Mouse (Mus musculus) lung, adult 18-20 months (tissue): ENCODE data around the gene Spsb1.

Experiments
- DNase-seq, 2 experiments: peaks; one replicate each; pipeline ENCODE4 v3.0.0; 2022; ENCODE audit warnings: mixed read lengths in 2 of 2

Spsb1 gene

DNA sequence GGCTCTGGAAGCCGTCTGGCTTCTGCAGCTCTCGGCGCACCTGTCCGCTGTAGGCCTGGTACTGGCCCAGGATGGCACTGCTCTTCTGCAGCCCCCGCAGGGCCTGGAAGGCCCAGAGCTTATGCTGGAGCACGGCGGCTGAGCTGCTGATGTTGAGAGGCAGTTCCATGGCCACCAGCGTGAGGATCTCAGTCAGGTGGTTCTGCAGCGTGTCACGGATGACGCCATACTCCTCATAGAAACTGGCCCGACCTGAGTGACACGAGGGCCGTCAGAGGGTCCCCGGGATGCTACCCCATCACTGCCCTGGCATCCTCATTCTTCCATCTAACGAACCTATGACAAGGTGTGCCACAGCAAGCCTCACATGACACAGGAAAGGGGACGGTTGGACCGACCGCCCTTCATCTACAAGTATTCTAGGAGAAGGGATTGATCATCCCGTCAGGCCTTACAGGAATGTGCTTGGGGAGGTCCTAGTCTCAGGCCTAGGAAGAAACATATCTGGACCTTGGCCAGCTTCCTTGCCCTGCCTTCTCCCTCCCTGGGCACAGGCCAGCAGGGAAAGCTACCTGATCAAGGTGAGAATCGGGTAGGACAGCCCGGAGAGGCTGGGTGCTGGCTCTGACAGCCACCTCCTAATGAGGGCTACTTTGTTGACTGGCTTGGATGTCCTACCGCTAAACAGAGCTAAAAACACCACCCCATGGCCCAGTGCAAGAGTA lies 29.2 kb upstream of the Spsb1 start:
- no peak for DNase-seq

DNA sequence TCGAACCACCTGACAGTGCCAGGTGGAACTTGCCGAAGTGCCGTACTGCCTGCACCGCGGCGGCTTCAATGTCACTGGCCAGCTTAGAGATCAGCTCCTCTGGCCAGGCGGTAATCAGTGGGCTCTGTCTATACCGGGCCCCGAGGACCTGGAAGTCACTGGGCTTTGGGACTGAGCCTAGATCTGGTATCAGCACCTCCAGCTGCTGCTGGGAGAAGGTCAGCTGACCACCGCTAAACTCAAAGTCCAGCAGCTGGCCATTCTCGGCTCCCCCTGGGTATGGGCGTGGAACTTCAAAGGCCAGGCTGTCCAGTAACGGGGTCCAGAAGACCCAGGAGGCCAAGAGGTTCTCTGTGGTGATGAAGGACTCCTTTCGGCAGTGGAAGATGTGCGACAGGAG lies 27.3 kb upstream of the Spsb1 start:
- DNase-seq = no peak

DNA sequence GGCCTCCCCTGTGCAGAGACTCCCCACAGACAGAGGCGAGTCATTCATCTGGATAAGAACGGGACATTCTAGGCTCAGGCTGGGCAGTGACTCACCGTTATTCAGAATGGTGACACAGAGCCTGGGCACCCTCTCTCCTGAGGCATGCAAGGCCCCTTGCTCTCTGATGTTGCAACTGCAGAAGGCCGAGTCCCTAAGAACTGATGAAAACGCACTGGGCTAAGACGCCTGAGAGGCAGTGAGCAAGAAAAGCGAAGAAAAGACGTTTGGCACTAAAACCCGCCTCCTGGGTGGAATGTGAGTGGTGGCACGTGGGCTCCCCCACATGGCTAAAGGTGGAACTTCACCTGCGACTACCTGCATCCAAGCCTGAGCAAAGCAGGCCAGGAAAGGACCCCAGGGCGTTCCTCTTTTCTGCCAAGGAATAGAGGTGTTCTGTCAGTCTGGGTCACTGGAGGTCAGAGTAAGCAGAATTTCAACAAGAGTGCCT lies 25.0 kb upstream of the Spsb1 start:
- DNase-seq = peak; percentile 76 to 79

DNA sequence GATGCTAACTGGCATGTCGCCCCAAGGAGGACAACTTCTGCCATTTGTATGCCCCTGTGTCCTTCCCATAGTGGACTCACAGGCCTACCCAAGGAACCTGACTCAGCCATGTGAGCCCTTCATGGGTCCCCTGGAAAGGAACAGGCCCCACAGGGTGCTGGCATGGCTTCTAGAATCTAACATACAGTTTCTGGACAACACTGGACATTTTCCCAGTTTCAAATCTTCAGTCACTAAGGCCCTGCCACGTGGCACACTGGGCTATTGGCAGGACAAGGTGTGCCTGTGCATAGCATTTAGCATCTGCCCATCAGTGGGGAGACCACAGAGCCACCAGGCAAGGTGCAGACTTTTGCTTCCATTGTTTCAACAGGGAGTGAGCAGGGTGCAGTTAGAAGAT lies 24.0 kb upstream of the Spsb1 start:
- no peak for DNase-seq

DNA sequence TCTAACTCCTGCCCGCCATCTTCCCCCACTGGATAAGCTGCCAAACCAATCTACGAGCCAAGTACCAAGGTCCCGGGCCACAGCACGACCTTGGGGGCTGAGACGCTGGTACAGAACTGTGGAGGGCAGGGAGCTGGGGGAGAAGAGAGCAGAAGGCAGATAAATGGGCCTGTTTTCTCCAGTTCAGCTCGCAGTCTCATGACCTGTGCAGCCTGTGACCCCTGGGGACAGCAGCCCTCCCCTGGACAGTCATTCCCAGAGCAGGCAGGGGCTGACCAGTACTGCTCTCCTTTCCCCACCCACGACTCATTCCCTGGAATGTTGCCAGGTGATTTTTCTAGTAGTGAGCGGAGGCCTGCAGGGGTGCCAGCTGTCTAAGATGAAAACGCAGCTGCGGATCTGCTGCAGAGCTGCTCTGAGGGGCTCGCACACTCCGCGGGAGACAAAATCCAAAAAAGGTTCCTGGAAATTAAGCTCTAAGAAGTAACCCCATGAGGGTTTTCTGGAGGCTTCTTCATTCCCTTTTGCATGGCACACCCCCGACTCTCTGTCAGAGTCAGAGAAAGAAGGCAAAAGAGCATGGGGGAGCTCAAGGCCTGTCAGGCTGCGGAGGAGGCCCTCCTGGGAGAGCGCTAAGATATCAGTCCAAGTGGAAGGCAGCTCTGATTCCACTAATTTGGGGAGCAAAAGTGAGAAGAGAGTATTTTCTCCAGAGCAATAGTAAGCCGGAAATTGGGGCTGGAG lies 23.1 kb upstream of the Spsb1 start:
- DNase-seq = no peak

DNA sequence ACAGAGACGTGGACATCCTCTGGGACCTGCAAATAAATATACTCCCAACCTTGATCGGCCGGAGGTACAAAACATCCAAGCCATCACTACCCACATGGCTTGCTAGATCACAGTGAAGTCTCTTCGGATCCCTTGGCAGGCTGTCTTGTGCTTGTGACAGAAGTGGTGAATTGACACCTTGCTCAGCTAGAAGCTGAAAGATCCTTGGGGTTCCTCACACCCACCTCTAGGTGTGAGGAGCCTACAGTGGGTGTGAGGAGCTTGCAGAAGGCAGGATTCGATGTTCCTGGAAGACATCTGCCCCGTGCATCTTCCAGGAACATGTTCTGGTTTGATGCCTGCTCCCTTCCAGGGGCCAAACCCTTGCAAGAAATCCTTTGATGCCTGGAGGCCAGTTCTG lies 22.3 kb upstream of the Spsb1 start:
- no peak for DNase-seq

DNA sequence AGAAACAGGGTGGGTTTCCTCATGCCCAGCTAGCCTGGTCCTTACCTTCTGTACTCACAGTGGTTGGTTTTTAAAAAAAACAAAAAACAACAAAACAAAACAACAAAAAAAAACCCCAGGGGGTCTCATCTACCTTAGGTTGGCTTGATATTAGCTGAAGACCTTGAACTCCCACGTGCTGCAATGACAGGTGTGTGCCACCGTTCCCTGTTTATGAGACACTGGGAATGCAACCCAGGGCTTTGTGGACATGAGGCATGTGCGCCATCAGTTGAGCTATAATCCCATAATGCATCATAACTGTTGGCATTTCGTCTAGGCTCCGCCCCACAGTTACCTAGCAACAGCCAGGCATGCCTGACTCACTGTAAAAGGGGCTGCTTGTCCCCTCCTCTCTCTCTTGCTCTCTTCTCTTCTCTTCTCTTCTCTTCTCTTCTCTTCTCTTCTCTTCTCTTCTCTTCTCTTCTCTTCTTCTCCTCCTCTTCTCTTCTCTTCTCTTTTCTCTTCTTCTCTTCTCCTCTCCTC lies 20.9 kb upstream of the Spsb1 start:
- no peak for DNase-seq

DNA sequence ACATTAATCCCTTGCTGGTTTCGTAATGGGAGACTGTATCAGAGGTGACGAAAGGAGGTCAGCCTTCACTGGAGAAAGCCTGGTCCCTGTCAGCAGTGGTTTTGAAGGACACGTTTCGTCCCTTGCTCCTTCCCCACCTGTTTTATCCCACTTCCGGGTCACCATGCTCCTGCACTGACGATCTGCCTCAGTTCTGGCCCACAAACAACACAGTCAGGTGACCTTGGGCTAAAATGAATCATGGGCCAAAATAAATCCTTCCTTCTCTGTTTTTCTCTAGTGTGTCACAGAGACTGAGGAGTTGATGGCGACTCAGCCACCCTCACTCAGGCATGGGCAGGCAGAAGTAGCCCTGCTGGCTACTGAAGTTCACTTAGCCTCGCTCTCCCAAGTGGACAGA lies 20.4 kb upstream of the Spsb1 start:
- no peak for DNase-seq

DNA sequence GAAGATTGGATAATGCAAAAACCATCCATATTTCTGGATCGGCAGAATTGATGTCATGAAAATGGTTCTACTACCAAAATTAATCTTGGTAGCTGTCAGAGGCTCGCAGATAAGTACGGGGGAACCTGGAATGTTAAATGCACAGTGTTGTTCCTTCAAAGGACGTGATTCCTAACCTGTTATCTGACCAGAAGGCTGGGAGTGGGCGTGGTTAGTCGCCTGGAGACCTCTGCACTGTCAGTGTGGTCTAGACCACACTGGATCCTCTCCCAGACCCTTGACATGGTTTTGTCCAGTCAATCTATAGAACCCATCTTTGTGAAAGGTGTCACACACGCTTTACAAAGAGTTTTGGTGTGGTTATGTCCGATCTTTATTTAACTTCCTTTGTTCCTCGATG lies 16.6 kb upstream of the Spsb1 start:
- no peak for DNase-seq

DNA sequence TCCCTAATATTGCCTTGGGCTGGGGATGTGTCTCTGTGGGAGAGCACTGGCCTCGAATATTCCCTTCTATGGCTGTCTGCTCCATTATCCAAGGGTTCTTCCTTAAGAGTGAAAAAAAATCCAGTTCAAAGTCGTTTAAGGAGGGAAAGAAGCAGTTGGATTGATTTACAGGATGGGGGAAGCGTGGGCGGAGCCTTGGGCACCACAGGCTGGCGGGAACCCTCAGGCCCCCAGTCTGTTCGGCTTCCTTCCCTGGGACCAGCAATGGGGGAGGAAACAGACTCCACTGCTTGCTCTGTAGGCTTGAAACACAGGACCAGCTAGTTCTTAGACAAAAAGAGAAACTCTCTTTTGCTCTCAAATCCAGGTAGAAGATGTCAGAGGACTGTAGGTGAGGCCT lies 13.7 kb upstream of the Spsb1 start:
- DNase-seq = no peak

DNA sequence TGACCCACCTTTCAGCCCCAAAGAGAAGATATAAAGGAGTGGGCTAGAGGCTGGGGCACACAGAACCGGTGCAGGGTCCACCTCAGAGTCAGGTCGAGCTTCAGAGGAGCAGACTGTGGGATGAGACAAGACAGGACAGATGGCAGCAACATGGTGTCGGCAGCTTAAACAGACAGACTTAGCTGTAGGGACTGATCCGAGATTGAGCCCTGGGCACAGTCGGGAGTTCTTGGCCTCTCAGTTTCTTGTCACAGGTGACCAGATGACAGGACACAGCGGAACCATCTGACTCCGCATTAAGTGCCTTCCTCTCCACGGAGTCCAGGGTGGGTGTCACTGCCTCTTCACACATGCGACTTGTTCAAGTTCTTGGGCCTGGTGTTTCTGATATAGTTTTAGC lies 12.1 kb upstream of the Spsb1 start:
- no peak for DNase-seq

DNA sequence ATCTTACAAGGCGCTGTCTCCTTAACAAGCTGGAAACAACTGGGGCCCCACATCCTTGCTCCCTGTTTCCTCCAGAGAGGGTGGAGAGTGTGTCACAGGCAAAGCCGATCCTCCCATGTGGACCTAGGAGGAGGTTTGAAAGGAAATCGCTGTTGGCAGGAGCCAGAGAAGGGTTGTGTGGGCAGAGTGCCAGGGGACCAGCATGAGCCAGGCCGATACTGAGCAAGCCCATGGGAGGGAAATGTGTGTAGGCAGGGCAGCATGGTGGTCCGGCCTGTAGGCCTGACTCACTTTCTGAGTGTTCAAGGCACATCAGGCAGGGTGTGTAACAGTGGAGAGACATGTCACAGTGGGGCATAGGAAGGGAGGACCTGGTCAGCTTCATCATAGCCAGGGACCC lies 11.4 kb upstream of the Spsb1 start:
- peak; percentile 65 to 73 for DNase-seq

DNA sequence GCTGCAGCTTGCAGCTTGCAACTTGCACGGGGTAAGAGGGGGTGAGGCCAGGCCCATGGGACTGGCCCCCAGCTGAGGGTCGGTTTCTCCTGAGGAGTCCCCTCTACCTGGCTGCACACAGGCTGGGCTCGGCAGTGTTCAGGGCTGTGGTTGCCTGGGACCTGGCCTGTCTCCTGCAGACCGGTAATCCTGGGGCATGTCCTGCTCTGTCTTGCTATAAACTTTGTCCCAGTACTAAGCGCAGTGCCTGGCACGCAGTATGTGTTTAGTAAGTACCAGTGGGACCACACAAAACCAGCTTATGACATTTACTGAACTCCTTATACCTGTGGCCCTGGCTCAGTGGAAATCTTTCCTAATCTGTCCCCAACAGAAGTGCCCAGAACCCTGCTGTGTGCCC lies 10.8 kb upstream of the Spsb1 start:
- DNase-seq = no peak

DNA sequence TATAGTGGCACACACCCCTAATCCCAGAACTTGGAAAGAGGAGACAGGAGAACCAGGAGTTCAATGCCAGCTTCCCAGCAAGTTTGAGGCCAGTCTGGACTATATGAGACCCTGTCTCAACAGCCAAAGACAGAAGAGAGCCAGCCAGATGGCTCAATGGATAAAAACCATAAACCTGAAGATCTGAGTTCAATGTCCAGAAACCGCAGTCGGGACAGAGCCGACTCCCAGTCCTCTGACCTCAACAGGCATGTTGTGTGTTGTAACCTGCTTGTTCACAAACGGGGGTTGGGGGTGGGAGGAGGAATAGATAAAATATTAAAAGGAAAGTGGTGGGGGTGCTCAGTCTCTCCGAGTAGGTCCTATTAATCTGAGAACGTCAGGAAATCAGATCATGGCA lies 10.4 kb upstream of the Spsb1 start:
- DNase-seq = no peak

DNA sequence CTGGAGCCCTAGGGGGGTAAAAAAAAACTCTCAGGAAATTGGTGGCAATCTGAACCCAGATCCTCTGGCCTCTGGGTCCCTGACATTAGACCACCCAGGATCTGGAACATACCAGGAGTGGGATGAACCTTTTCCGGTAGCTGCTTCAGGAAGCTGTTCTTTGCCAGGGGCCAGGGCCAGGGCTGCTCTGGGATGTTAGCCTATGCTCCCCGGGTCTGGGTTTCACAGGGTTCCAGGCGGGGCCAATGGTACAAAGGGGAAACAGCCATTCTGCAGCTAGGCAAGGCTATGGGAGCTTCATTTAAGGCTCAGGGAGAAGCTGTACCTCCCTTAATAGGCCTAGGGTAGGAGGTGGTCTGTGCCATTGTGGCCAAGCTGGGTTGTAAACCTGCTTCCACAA lies 9.9 kb upstream of the Spsb1 start:
- no peak for DNase-seq

DNA sequence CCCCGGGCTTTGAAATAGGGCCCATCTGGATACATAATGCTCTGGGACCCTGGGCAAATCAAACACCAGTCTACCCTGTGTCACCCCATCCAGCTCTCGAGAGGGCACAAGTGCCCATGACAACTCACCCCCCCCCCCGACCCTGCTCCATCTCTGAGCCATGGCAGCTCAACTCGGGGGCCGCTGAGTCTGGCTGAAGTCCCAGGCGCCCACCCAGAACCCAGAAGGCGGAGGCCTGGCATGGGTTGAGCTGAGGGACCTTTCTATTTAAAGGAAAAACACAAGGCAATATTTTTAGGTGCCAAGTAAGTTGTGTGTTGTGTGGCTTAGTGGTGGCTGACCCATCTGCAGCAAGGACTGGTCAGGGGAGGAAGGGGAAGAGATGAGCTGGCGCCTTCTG lies 9.4 kb upstream of the Spsb1 start:
- no peak for DNase-seq

DNA sequence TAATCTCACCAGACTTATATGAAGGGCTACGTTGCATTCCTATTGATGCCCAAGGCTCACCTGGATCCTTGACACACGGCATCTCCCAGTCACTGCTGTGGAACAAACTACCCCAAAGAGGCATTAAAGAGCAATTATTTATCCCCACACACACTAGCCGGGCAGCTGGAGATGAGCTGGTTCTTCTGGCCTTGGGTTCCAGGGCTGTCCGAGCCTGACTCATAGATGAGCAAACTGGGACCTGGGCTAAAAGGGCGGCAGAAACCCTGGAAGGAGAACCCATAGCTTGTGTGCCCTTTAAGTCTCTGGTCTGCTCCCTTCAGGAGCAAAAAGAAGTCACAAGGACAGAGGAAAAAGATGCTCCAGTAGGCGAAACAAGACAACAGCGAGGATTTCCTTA lies 5.5 kb upstream of the Spsb1 start:
- DNase-seq = no peak

DNA sequence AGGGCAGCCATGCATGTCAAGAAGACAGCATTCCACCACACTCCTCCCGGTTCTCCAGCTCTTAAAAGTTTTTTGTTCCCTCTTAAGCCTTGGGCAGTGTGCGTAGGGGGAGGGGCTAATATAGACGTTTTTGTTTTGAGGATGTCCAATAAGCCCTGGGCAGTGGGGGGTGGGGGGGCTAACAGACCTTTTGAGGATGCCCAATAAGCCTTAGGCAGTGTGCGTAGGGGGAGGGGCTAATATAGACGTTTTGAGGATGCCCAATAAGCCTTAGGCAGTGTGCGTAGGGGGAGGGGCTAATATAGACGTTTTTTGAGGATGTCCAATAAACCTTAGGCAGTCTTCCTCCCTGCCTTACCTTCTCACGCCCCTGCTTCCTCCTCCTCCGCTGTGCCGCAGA lies 5.0 kb upstream of the Spsb1 start:
- DNase-seq = no peak

DNA sequence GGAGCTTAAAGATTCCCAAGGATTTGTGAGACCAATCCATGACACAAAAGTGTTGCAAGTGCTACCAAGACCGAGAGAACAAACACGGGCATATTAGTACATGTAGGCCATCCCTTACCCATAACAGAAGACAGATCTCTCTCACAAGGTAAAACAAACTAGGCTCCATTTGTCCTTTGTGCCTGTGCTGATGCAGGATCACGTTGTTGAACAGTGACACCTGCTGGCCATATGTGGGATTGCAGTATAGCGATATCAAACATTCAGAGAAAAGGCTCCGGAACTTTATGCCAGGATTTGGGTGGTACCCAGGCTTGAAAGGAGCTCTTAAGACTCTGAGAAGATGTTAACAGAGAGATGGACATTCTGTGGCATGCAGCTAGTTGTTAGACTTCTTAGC lies 3.7 kb upstream of the Spsb1 start:
- DNase-seq = peak; percentile 74 to 78

DNA sequence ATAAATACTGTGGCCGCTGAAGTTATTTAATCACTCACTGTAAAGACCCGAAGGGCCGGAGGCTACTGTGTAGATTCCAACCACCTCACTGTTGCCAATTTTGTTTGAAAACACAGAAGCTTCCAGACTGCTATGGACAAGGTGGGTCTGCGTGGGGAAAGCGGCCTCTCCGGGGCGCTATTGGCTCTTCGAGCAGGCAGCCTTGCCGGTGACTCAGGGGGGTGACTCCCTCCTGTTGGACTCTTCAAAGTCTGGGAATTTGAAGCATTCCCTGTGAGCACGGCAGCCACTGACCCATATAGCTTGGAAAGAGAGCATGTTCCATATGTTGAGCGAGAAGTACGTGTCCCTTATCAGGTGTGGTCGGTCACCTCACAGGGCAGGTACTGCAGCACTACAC lies 1.2 kb upstream of the Spsb1 start:
- DNase-seq = peak in 1 of 2 experiments; percentile 22

DNA sequence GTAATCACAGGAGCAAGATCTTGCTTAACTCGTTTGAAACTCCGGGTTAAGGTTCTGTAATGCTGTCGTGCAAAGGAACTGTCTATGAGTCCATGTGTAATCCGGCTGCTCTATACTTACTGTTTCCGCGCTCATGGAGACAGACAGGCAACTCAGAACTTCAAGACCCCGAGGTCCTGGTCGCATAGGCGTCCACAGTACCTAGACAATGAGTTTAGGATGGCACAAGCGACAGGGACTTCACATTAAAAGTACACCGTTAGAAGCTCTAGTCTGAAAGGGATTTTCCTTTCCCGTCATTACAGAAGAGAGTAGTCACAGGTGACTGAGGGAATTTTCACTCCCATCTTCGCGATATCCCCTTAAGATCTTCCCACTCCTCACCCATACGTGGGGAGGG lies 788 bp upstream of the Spsb1 start:
- DNase-seq = no peak

DNA sequence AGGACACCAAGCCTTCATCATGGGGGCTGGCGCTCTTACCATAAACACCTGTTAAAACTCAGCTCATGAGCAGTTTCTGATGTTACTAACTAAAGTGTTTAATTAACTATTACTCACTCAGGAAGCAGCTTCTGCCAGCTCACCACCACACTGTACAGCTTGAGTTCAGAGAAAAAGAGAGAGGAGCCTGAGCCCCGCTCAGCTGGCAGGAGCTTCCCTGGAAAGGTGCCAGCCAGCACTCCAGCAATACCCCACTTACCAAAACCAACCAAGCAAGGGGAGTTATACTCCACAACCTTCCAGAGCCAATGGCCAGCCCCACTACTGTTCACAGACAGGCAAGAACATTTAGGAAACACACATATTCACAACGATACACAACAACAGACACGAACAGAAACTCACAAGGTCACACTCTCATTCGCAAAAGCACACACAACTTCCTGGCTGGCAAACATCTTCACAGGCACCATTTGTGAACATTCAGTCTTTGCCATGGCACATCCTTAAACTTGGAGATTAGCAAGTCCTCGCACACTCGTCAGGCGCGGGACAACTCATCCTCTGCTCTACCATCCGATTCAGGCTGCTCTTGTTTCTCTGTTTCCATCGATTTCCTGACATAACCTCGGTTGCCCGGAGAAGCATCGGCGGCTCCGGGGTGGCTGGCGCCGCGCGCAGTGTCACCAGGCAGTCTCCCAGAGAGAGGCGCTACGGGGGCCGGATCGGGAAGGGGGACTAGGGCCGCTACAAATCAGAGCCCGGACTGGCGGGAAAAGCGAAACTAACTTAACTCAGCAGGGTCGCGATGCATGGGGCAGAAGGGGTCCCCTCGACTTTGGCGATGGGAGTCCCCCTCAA lies 992 bp downstream of the Spsb1 start:
- DNase-seq = peak; percentile 55 to 58

DNA sequence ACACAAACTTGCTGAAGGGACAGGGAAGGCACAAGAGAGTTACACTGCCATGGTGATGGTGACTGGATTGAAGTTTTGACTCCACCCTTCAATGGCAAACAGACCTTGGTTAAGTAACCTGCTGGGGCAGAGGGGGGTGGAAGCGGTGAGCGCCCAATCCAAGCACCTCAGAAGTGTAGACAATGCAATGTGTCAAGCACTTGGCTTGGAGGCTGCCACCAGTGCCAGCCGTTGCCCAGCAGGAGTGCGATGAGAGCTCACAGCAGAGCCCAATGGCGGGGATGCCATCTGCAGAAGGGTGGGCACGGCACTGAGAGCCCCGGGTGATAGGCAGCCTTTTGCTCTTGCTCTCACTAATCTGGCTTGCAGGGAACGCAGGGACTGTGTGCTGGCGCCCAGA lies 2.6 kb downstream of the Spsb1 start:
- DNase-seq = peak; percentile 65 to 80
